Mouse (Mus musculus): Measurements from ENCODE around the gene Spag7. TPM values are rescaled to one million over a fixed set of nuclear protein-coding genes. Genes with fewer than 3 reads are reported as not detected.
A peak's percentile ranks its signal among the peaks of the same experiment; 100 is the strongest.

Gene Spag7
- polyA plus RNA-seq, 1 experiment: 47.9 TPM

- H3K36me3 ChIP-seq (ENCODE audit: control insufficient read depth, insufficient read depth, low read length): no peaks in the 10 kb centered on the region
- no peaks in the 10 kb centered on the region for H3K27me3 ChIP-seq (ENCODE audit: control insufficient read depth, insufficient read depth, low read length)
- peaks cover 16% of the 10 kb centered on the region for H3K4me1 ChIP-seq (ENCODE audit: control insufficient read depth, insufficient read depth, low read length)
- H3K4me3 ChIP-seq (ENCODE audit: control insufficient read depth, low read depth, low read length): peak overlapping the region; percentile 91
- TF ChIP-seq CTCF (IDR thresholded peaks at IDR 0.05; ENCODE audit: control insufficient read depth, insufficient read depth, insufficient replicate concordance, low read depth, low read length): 0 out of 2 replicates have a peak, but pooled peaks have one; percentile 0
- no peak for TF ChIP-seq POLR2A (IDR thresholded peaks at IDR 0.05; ENCODE audit: control insufficient read depth, low read depth, low read length)
- 0 out of 2 replicates have a peak overlapping the region, but pooled peaks have one; percentile 15 for H3K27ac ChIP-seq (ENCODE audit: control insufficient read depth, insufficient read depth, low read depth, low read length)
Observed at GRCm38 (mm10) chr11:70615074-70615473, 54.1 kb downstream of the Spag7 start.

Other genes with a start within 250 kb of the Spag7 start
- 8.9 and 10.6 TPM in 2 replicates for gene Arrb2, start 236.8 kb downstream of the Spag7 start, polyA plus RNA-seq (2012; rRNA removed)
- 8.3 and 10.2 TPM in 2 replicates for gene Med11, start 217.5 kb downstream of the Spag7 start, polyA plus RNA-seq (2012; rRNA removed)
- gene Zmynd15, start 210.0 kb downstream of the Spag7 start, polyA plus RNA-seq (2012; rRNA removed): 186 and 201 TPM in 2 replicates
- gene Cxcl16, start 209.4 kb downstream of the Spag7 start, polyA plus RNA-seq (2012; rRNA removed): 3.2 and 3.9 TPM in 2 replicates
- 1.2 TPM in 2 replicates for gene Tm4sf5, start 164.2 kb downstream of the Spag7 start, polyA plus RNA-seq (2012; rRNA removed)
- 0.30 and 0.36 TPM in 2 replicates for gene Vmo1, start 154.8 kb downstream of the Spag7 start, polyA plus RNA-seq (2012; rRNA removed)
- not detected in 2 replicates for gene Gltpd2, start 150.2 kb downstream of the Spag7 start, polyA plus RNA-seq (2012; rRNA removed)
- 385 and 389 TPM in 2 replicates for gene Psmb6, start 144.0 kb downstream of the Spag7 start, polyA plus RNA-seq (2012; rRNA removed)
- gene Gm40193, start 136.5 kb downstream of the Spag7 start, polyA plus RNA-seq (2012; rRNA removed): not detected in 2 replicates
- gene Pld2, start 129.4 kb downstream of the Spag7 start, polyA plus RNA-seq (2012; rRNA removed): 1.2 and 2.0 TPM in 2 replicates
- gene Mink1, start 106.5 kb downstream of the Spag7 start, polyA plus RNA-seq (2012; rRNA removed): 18.4 and 23.0 TPM in 2 replicates
- gene 4930544D05Rik, start 53.6 kb downstream of the Spag7 start, polyA plus RNA-seq (2012; rRNA removed): 770 and 775 TPM in 2 replicates
- 241 and 243 TPM in 2 replicates for gene Chrne, start 50.2 kb downstream of the Spag7 start, polyA plus RNA-seq (2012; rRNA removed)
- gene Gp1ba, start 30.3 kb downstream of the Spag7 start, polyA plus RNA-seq (2012; rRNA removed): 0.13 and 0.19 TPM in 2 replicates
- gene Rnf167, start 22.2 kb downstream of the Spag7 start, polyA plus RNA-seq (2012; rRNA removed): 77.6 and 77.8 TPM in 2 replicates
- gene Slc25a11, start 21.9 kb downstream of the Spag7 start, polyA plus RNA-seq (2012; rRNA removed): 27.2 and 29.4 TPM in 2 replicates
- 113 and 158 TPM in 2 replicates for gene Pfn1, start 14.8 kb downstream of the Spag7 start, polyA plus RNA-seq (2012; rRNA removed)
- gene Eno3, start 12.2 kb downstream of the Spag7 start, polyA plus RNA-seq (2012; rRNA removed): 85.9 and 101 TPM in 2 replicates
- gene Camta2, start 18.7 kb upstream of the Spag7 start, polyA plus RNA-seq (2012; rRNA removed): 10.3 and 10.6 TPM in 2 replicates
- 19.6 and 21.0 TPM in 2 replicates for gene Inca1, start 30.7 kb upstream of the Spag7 start, polyA plus RNA-seq (2012; rRNA removed)
- gene Kif1c, start 31.1 kb upstream of the Spag7 start, polyA plus RNA-seq (2012; rRNA removed): 5.7 and 6.6 TPM in 2 replicates
- gene Zfp3, start 94.8 kb upstream of the Spag7 start, polyA plus RNA-seq (2012; rRNA removed): 1.2 TPM in 2 replicates
- gene Scimp, start 143.2 kb upstream of the Spag7 start, polyA plus RNA-seq (2012; rRNA removed): 0.13 and 0.16 TPM in 2 replicates
- 2.8 and 3.4 TPM in 2 replicates for gene Rabep1, start 175.4 kb upstream of the Spag7 start, polyA plus RNA-seq (2012; rRNA removed)